Mouse (Mus musculus) macrophage (primary cell): ENCODE results near the gene Dmrta1. TPM values are rescaled to one million over a fixed set of nuclear protein-coding genes. Genes with fewer than 3 reads are reported as not detected.

Experiments
- H3K27ac ChIP-seq: fragments of 350-480 bp; formaldehyde crosslinking; 2 replicates; pipeline ENCODE4 v1.9.0; 2021
- H3K36me3 ChIP-seq: fragments of 350-480 bp; formaldehyde crosslinking; 2 replicates; pipeline ENCODE4 v1.9.0; 2021; ENCODE audit errors: inconsistent target
- H3K4me3 ChIP-seq: fragments of 350-480 bp; formaldehyde crosslinking; 2 replicates; pipeline ENCODE4 v1.9.0; 2021; ENCODE audit errors: inconsistent target
- H3K79me2 ChIP-seq: fragments of 350-480 bp; formaldehyde crosslinking; 2 replicates; pipeline ENCODE4 v1.9.0; 2021; ENCODE audit errors: inconsistent target
- WGBS: methylation state at CpG from one replicate; pipeline ENCODE4 v1.1.7; 2026; ENCODE audit warnings: inconsistent platforms; ENCODE audit not compliant: missing documents; 5-methylcytosine and 5-hydroxymethylcytosine counted together
- polyA plus RNA-seq: library from polyadenylated mRNA; stranded (reverse); fragments of 250-400 nt; gene quantifications from 3 replicates; pipeline ENCODE4 v1.2.4, GENCODE M21; 2018; ENCODE audit warnings: inconsistent platforms
- total RNA-seq, 78 experiments: library from RNA; depleted of rRNA; stranded (reverse); fragments of 250-400 nt; gene quantifications; 1 replicate in 9 of 78; 2 replicates in 24 of 78; 3 replicates in 43 of 78; 4 replicates in 2 of 78; pipeline ENCODE4 v1.2.4; 2018; ENCODE audit warnings: inconsistent platforms in 56 of 78

Gene Dmrta1
- total RNA-seq (2018; cell fraction: chromatin; rRNA removed): not detected
- not detected for total RNA-seq (2018; cell fraction: cytosol; rRNA removed)
- total RNA-seq (2018; cell fraction: nucleus; rRNA removed): not detected
- not detected in 3 replicates for polyA plus RNA-seq

DNA sequence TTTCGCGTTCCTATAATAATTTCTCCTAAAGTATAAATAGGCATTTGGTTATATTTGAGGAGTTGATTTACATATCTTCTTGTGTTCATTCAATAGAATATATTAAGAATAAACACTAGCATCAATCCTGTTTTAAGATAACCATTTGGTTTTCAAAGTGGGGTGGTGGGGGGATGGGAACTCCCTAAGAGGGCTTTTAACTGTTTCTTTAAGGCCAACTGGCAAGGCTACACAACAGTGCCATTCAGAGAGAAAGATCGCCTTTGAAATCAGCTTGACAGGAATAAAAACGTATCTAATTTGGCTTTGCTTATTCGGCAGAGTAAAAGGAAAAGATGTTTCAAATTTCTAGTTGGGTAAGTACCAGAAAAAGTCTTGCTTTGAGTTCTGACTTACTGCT, at the start of gene Dmrta1:
TSS of gene Dmrta1 (plus strand) at position 242 of the 400 bp plus-strand sequence.
- no peaks in the 10 kb centered on the region for H3K36me3 ChIP-seq
- 73% methylated on average over 5 of the region's 5 CpGs for WGBS
- no peaks in the 10 kb centered on the region for H3K79me2 ChIP-seq
- H3K4me3 ChIP-seq: no peak within 1 kb of the TSS
- H3K27ac ChIP-seq: no peak within 1 kb of the TSS

DNA sequence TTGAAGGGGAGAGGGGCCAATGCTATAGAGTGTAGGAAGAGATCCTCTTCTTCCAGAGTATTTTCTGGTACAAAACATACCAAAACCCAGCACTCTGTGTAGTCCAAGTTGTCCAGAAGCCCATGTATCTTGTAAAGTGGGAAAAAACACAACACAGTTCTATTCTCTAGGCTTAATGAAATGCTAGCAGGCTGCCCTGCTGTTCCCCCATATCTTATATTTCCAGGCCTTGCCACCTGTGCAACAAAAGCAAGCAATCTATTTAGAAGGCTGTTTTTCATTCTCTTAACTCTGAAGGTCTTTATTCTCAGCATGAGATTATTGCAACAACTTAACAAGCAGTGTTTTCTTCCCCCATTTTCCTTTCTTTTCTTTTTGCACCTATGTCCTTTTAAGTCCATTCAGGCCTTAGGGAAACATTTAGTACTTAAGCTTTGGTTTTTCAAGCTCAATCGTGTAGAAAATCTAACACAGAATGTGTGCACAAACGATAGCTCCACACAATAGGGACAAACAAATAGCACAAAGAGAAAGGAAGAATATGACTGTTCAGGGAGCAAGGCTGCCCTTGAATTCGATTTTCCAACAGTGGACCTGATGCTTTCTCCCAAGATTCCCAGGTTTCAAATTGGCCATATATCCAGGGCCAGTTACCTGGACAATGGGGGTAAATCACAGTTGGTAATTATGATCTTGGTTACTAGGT, 48.7 kb upstream of the Dmrta1 start:
- Histone ChIP-seq H3K4me3 (no peak overlapping the region), H3K36me3 (no peaks in the 10 kb centered on the region), H3K79me2 (no peaks in the 10 kb centered on the region), H3K27ac (no peak overlapping the region)
- WGBS: 79% methylated on average over 3 of the region's 3 CpGs

DNA sequence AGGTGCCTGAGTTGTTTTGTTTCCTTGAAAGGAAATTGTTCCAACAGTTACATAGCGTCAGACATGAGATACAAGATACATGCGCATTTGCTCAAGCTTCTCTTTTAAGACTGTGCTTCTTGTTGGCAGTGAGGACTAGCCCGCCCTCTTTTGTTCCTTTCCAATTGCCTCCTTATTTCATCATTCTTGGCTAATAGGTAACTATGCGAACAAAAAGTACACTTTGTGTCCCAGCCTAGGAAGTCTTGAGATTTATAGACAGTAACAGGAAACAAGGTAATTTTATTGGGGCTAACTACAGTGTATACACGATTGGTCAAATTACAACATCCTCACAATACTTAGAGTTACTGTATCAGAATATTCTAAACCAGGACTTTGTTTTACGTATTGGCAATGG, 47.7 kb upstream of the Dmrta1 start:
- no peaks in the 10 kb centered on the region for H3K36me3 ChIP-seq
- H3K79me2 ChIP-seq: no peaks in the 10 kb centered on the region
- no peak overlapping the region for H3K27ac ChIP-seq
- WGBS: 76% methylated on average over 6 of the region's 6 CpGs
- H3K4me3 ChIP-seq: no peak overlapping the region

DNA sequence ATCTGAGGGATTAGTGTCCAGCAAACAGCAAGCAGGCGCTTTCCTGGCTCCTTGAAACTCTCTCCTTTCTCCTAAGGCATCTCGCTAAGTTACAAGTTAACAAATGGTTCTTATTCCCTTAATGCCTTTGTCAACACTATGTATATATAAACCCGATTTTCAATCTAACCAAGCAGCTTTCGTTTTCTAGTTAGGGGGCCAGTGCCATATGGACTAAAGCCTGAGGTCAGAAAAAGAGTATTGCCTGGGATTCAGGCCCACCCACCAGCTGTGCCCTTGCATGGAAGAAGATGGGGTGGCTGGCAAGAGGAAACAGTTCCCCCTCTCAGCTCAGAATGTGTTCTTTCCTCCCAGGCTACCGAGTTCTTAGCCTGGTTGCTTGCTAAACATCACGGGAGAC, 40.6 kb upstream of the Dmrta1 start:
- 74% methylated on average over 6 of the region's 6 CpGs for WGBS
- H3K79me2 ChIP-seq: no peaks in the 10 kb centered on the region
- H3K36me3 ChIP-seq: no peaks in the 10 kb centered on the region
- H3K27ac ChIP-seq: no peak overlapping the region
- H3K4me3 ChIP-seq: no peak overlapping the region

DNA sequence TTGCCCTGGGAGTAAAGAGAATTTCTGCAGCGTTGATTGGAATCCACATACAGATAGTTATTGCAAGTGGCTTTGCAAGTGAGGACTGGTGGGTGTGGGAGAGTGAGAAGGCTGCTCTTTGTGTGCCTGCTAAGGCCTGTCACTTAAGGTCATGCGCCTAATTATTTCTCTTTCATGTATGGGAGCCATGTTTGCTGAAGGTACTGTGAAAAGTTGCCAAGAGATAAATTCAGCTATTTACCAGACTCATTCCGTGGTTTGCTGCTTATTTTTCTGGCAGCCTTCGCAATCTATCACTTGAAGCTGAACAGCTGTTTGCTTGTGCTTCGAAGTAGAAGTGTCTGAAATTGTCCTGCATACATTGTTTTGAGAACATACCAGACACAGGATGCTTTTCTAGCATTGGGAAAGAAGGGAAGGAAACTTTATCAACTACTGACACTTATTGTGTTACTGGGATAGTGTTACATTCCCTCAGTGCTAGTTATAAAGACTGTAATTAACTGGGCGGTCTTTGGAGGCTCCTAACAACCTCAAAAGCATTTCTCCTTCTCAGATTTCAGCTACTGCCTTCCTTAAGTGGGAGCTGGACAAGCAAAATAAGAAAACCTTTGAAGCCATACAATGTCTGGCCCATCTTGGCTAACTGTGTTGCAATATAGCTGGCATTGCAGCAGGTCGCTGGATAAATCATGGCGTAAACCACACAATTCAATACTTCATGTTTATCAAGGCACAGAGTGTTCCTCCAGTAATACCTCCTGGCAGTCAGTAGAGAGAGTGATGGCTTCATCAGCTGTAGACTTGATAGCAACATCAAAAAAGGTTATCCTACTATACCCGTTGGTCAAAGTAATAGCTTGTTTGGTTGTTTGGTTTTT, 34.8 kb upstream of the Dmrta1 start:
- H3K36me3 ChIP-seq: no peaks in the 10 kb centered on the region
- H3K79me2 ChIP-seq: no peaks in the 10 kb centered on the region
- H3K4me3 ChIP-seq: no peak overlapping the region
- H3K27ac ChIP-seq: no peak overlapping the region
- WGBS: 75% methylated on average over 9 of the region's 9 CpGs

DNA sequence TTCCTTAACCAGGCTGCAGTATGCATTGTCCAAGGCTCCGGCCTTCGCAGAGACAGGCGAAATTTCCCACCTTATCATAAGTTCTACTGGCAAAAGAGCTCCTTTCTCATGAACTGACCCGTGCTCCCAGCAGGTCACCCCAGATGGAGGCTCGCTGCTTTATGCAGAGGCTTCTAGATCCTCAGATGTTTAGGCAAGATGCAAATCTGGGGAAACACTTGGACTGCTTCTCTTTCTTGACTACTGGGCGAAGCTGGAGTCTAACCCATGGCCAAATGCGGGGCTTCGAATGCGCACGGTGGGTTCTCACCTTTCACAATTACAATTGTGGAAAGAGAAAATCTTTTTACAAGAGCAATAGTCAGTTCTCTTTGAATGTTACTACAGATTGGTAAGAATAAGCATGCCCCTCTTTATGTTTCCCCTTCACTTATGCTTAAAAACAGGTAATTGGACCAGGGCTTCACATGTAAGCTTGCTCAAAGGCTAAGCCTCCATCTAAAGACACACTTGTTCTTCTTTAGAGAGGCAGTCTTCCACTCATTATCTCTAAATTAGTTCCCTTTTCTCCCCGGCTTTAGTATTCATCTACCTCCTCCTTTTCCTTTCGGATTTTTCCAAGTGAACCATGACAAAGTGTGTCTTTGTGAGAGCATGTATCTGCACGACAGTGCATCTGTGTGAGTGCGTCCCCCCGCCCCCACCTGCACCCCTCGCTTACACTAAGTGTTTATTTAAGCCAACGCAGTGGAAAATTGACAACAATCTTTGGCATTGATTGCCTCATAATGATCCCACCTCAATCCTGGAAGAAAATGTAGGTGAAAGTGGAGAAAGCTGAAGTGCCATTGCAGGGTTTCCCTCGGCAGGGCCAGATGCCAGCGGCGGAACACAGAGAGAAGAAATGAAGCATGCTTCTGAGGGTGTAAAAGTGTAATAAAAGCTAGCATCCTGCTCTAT, 28.6 kb upstream of the Dmrta1 start:
- Histone ChIP-seq H3K27ac (no peak overlapping the region), H3K36me3 (no peaks in the 10 kb centered on the region), H3K79me2 (no peaks in the 10 kb centered on the region), H3K4me3 (no peak overlapping the region)
- 90% methylated on average over 19 of the region's 20 CpGs for WGBS

DNA sequence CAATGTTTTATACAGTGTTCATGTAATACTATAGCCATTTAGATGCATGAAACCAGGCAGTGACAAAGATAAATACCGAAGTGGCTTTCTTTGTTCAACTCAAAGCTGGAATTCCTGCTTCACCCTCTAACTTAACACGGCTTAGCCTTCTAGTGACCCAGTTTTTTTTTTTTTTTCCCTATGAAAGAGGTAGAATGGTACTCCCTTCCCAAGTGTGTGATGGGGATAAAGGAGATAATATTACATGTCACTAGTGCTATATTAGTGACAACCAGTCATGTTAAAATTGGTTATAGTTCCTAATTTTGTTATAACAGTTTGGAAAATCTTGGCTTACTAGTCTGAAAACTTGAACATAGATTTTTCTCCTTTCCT, 27.9 kb upstream of the Dmrta1 start:
- no peak overlapping the region for H3K27ac ChIP-seq
- H3K36me3 ChIP-seq: no peaks in the 10 kb centered on the region
- no peaks in the 10 kb centered on the region for H3K79me2 ChIP-seq
- WGBS: 83% methylated on average over 2 of the region's 2 CpGs
- no peak overlapping the region for H3K4me3 ChIP-seq

DNA sequence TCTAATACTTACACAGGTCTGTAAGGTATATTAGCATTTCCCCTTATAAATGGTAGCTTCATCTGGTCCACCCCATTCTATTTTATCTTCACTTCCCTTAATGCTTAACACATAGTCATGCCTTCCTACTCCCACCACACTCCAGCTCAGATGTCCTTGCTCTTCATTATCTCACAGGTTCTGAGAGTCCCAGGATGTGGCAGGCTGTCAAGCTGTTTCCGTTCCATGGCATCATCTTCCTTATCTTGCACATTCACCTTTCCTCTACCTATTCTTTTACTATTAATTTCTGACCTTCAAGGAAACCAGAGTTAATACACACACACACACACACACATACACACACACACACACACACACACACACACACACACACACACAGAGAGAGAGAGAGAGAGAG, 27.5 kb upstream of the Dmrta1 start:
- 100% methylated on average over 1 of the region's 1 CpGs for WGBS
- H3K4me3 ChIP-seq: no peak overlapping the region
- H3K27ac ChIP-seq: no peak overlapping the region
- H3K36me3 ChIP-seq: no peaks in the 10 kb centered on the region
- H3K79me2 ChIP-seq: no peaks in the 10 kb centered on the region

DNA sequence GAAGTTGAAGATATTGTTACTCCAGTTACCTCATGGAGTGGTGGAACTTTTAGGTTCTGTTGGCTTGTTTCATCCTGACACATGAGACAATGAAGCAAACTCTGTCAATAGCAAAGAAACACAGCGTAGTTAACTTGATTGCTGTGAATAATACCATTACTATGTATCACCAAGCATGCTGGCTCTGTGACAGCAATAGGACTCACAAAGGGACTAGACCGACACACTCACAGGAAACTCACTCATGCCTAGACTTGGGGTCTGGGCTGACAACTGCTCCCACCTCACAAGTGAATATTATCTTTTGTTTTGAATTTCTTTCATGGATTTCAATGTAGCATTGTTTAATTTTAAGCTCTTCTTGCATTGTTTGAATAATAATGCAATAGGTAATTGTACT, 15.8 kb upstream of the Dmrta1 start:
- Histone ChIP-seq H3K4me3 (no peak overlapping the region), H3K27ac (no peak overlapping the region), H3K79me2 (no peaks in the 10 kb centered on the region), H3K36me3 (no peaks in the 10 kb centered on the region)
- WGBS: 86% methylated on average over 2 of the region's 2 CpGs

DNA sequence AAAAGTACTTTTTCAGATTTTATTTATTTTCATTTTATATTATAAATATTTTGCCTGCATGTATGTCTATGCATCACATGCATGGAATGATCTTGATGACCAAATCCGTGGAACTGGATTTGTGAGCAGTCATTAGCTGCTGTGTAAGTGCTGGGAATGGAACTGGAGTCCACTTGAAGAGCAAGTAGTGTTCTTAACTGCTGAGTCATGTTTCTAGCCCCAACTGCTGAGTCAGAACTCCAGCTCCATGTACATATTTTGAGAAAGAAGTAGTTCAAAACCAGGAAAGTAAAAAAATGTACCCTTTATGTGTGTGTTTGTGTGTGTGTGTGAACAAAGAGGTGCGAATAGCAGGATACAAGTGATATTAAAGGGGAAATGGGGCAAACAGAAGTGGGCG, 4.5 kb upstream of the Dmrta1 start:
- Histone ChIP-seq H3K36me3 (no peaks in the 10 kb centered on the region), H3K79me2 (no peaks in the 10 kb centered on the region), H3K27ac (no peak overlapping the region), H3K4me3 (no peak overlapping the region)
- 83% methylated on average over 3 of the region's 3 CpGs for WGBS

DNA sequence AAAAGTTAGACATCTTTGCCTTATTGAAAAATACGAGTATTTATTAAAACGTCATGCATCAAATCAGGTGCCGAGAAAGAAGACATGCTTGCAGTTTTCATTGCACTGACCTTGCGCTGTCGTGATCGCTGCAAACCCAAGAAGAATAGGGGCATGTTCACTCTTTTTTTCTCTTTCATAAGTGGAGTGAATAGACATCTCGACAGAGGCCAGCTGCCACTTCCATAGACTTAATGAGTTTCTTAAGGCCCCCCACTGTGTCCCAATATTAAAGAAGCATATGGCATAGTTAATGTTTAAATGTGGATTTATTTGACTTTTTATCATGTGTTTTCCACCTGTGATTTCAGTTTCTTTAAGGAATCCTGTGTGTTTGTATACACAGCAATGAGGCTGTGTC, 1.3 kb upstream of the Dmrta1 start:
- Histone ChIP-seq H3K36me3 (no peaks in the 10 kb centered on the region), H3K27ac (no peak overlapping the region), H3K4me3 (no peak overlapping the region), H3K79me2 (no peaks in the 10 kb centered on the region)
- 92% methylated on average over 7 of the region's 7 CpGs for WGBS

DNA sequence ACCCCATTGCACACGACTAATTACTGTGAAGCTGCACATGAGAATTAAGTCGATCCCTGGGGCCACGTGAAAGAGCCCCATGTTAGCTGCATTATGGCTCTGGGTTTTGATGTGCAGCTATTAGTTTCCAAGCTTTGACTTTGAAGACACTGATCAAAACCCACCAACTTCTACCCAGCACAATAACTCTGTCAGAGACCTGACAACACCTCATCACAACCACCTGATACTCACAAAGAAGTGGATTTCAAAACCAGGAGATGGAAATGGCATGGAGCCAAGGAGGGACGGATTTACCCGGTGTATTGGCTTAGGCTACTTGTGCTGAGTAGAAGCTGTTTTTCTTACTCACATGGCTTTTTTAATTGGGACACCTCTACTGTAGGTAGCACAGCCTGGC, 523 bp upstream of the Dmrta1 start:
- Histone ChIP-seq H3K79me2 (no peaks in the 10 kb centered on the region), H3K4me3 (no peak overlapping the region), H3K36me3 (no peaks in the 10 kb centered on the region), H3K27ac (no peak overlapping the region)
- WGBS: 84% methylated on average over 5 of the region's 5 CpGs

DNA sequence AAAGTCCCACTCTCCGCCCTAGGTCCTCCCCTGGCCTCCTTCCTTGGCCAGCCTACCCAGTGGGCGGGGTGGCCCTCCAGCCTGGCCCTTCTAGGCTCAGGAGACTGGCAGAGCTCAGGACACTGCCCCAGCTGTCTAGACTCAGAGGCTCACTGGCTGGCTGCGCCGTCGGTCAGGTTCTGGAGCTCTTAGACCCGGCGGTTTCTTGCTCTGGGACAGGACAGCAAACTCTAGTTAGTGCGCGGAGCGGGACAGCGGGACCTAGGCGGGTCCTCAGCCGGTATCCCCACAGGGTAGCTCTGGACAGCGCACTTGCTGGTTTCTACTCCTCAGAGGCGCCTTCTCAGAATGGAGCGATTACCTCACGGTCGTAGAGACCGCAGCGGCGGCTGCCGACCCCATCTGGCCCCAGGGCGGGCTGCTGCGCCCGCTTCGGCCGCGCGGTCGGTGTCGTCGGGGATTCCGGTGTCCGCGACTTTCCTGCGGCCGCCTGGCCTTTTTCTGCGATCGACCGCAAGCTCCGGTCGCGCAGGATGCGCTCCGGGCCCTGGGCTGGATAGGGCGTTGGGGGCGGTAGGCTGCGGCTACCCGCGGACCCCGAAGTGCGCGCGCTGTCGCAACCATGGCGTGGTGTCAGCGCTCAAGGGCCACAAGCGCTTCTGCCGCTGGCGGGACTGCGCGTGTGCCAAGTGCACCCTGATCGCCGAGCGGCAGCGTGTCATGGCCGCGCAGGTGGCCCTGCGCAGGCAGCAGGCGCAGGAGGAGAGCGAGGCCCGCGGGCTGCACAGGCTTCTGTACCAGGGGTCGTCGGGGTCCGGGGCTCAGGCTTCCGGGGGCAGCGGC, 8.9 kb downstream of the Dmrta1 start:
- WGBS: 3% methylated on average over 78 of the region's 78 CpGs
- Histone ChIP-seq H3K36me3 (no peaks in the 10 kb centered on the region), H3K79me2 (no peaks in the 10 kb centered on the region), H3K27ac (no peak overlapping the region), H3K4me3 (no peak overlapping the region)
